In the genomic region with DNA sequence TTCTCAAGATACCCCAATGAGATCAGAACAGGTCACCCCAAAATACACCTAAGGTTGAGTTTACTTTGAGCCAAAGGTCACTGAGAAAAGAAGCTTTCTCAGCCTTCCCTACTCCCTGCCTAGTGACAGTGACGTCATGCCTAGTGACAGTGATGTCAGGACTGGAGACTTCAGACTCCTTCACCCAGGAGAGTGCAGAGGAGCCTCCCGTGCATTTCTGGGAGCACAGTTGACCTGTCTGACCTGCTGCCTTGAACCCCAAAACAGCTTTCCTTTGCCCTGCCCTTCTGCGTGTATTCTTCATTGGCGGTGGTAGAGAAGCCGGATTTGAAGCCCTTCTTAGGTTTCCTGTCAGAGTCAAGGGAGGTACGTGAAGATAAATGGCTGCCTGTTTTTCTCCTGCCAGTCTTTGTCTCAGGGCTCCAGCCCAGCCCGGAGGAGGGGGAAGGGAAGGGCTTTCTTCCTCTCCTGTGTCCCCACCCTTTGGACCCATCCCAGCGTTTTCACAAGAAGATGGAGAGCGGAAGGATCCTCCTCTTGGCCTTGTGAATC, we compare ENCODE assay signal across 9 mouse cellular contexts. TPM values are rescaled to one million over a fixed set of nuclear protein-coding genes. Genes with fewer than 3 reads are reported as not detected.
DNase-seq lines count a peak whose midpoint lies in the region; ATAC-seq and TF ChIP-seq lines count a peak whose summit lies in the region.
"Had no signal": no experiment of that assay in that cellular context is flagged by ENCODE, and none has a peak within 500 bp of the region (broad histone marks: within the 10 kb centered on the region; RNA-seq: fewer than 3 reads in every experiment).

No protein-coding gene starts in this region.

- TF ChIP-seq CTCF in E14TG2a.4 (conservative IDR thresholded peaks at IDR 0.05; ENCODE audit: low read length) = no peak
- no peak for TF ChIP-seq CTCF in cerebellum, adult 2 months (IDR thresholded peaks at IDR 0.05; ENCODE audit: borderline replicate concordance, insufficient read depth, low read depth, low read length)

- H3K9me3 ChIP-seq in E14TG2a.4 (ENCODE audit: low read length) = no peaks in the 10 kb centered on the region
- H3K9me3 ChIP-seq in heart, embryonic 12.5 days (replicated peaks) = no peaks in the 10 kb centered on the region
- no peaks in the 10 kb centered on the region for H3K9me3 ChIP-seq in hindbrain, embryonic 10.5 days

- WGBS in heart, embryonic 12.5 days = 53% methylated on average over 9 of the region's 9 CpGs
- WGBS in hindbrain, embryonic 10.5 days = 63% methylated on average over 9 of the region's 9 CpGs
- WGBS in cerebellum, adult 2 months = 59% methylated on average over 9 of the region's 9 CpGs

- TF ChIP-seq POLR2A in cerebellum, adult 2 months (IDR thresholded peaks at IDR 0.05; ENCODE audit: borderline replicate concordance, insufficient read depth, low read length) = no peak

- H3K4me3 ChIP-seq in E14TG2a.4 (replicated peaks; ENCODE audit: low read length) = peak overlapping the region; percentile 57
- no peak overlapping the region for H3K4me3 ChIP-seq in heart, embryonic 12.5 days
- no peak overlapping the region for H3K4me3 ChIP-seq in hindbrain, embryonic 10.5 days
- no peak overlapping the region for H3K4me3 ChIP-seq in cerebellum, adult 2 months (replicated peaks; ENCODE audit: insufficient read depth, low read depth, low read length)

- no peak overlapping the region for H3K9ac ChIP-seq in heart, embryonic 12.5 days

- H3K4me1 ChIP-seq in E14TG2a.4 (replicated peaks; ENCODE audit: low read depth, low read length) = peaks cover 60% of the 10 kb centered on the region
- H3K4me1 ChIP-seq in heart, embryonic 12.5 days (replicated peaks) = peaks cover 43% of the 10 kb centered on the region
- H3K4me1 ChIP-seq in hindbrain, embryonic 10.5 days (replicated peaks) = peaks cover 30% of the 10 kb centered on the region
- H3K4me1 ChIP-seq in cerebellum, adult 2 months (ENCODE audit: control insufficient read depth, insufficient read depth, low read length) = no peaks in the 10 kb centered on the region; the same call in 1 of the 2 replicates

- DNase-seq in adrenal gland, adult 18-20 months (ENCODE audit: low spot score in 2 of 2) = peak; percentile 57 to 77
- DNase-seq in lung, adult 18-20 months = peak; percentile 87 to 92
- DNase-seq in hindbrain, embryonic 10.5 days (ENCODE audit: low spot score) = no peak
- no peak for DNase-seq in cerebellum, adult 2 months
- DNase-seq in layer of hippocampus, postnatal 25 days (ENCODE audit: extremely low spot score in 1 of 2, low spot score in 1 of 2) = no peak
- DNase-seq in cerebellum, adult 11 months = no peak

- H3K27ac ChIP-seq in heart, embryonic 12.5 days (ENCODE audit: poor library complexity, severe bottlenecking) = 0 out of 2 replicates have a peak overlapping the region, but pooled peaks have one; percentile 24
- no peak overlapping the region for H3K27ac ChIP-seq in hindbrain, embryonic 10.5 days
- no peak overlapping the region for H3K27ac ChIP-seq in cerebellum, adult 2 months (ENCODE audit: insufficient read depth, low read length)
- H3K27ac ChIP-seq: macrophage had no signal

- H3K4me2 ChIP-seq in heart, embryonic 12.5 days = no peak overlapping the region

- peak; percentile 37; the same call in 1 of the 2 replicates for ATAC-seq in heart, embryonic 12.5 days (ENCODE audit: insufficient number of reproducible peaks, low FRiP score)

- H3K36me3 ChIP-seq in E14TG2a.4 (ENCODE audit: insufficient read depth, low read length) = 0 out of 2 replicates have a peak, but pooled peaks cover 4% of the 10 kb centered on the region
- no peaks in the 10 kb centered on the region for H3K36me3 ChIP-seq in heart, embryonic 12.5 days
- H3K36me3 ChIP-seq in hindbrain, embryonic 10.5 days = peaks cover 6% of the 10 kb centered on the region; the same call in 1 of the 2 replicates

- peaks cover 5% of the 10 kb centered on the region; the same call in 1 of the 2 replicates for H3K27me3 ChIP-seq in E14TG2a.4 (ENCODE audit: insufficient read depth, low read length)
- no peaks in the 10 kb centered on the region for H3K27me3 ChIP-seq in heart, embryonic 12.5 days (replicated peaks)
- H3K27me3 ChIP-seq in hindbrain, embryonic 10.5 days (ENCODE audit: insufficient read depth, poor library complexity, severe bottlenecking) = no peaks in the 10 kb centered on the region
- no peaks in the 10 kb centered on the region for H3K27me3 ChIP-seq in cerebellum, adult 2 months (ENCODE audit: control insufficient read depth, insufficient read depth, low read length)

RNA-seq across cellular contexts. Expression of a gene that starts 3.5 kb away (rescaled TPM):
- 10 to 100 TPM; 39.5 to 57.7 TPM for total RNA-seq in adrenal gland, adult 18-20 months (2021)
- 33.9 and 34.9 TPM in 2 replicates for polyA plus RNA-seq in heart, embryonic 12.5 days (2016; fragmentation: Nextera tagmentation; extraction: Ambion mirVana)
- 34.1 and 38.7 TPM in 2 replicates for polyA plus RNA-seq in hindbrain, embryonic 10.5 days (2016; fragmentation: Nextera tagmentation; extraction: Ambion mirVana)
- 34.7 and 39.3 TPM in 2 replicates for polyA plus RNA-seq in cerebellum, adult 2 months (2012; rRNA removed)
- total RNA-seq in layer of hippocampus, postnatal 25 days (2021) = 10 to 100 TPM; 36.5 to 40.0 TPM

RNA-seq across cellular contexts. Expression of a gene that starts 9.2 kb away (rescaled TPM):
- total RNA-seq in adrenal gland, adult 18-20 months (2021) = 100 to 1,000 TPM in 1 of 2 experiments, 10 to 100 TPM in 1; 60.5 to 130 TPM
- 13.8 and 14.4 TPM in 2 replicates for polyA plus RNA-seq in heart, embryonic 12.5 days (2016; fragmentation: Nextera tagmentation; extraction: Ambion mirVana)
- 5.2 and 12.5 TPM in 2 replicates for polyA plus RNA-seq in hindbrain, embryonic 10.5 days (2016; fragmentation: Nextera tagmentation; extraction: Ambion mirVana)
- 175 and 188 TPM in 2 replicates for polyA plus RNA-seq in cerebellum, adult 2 months (2012; rRNA removed)
- 100 to 1,000 TPM; 151 to 168 TPM for total RNA-seq in layer of hippocampus, postnatal 25 days (2021)

Comparison
In these comparisons a context has a peak if more than half of its experiments do, and no peak if none do; other contexts are left out.
1. DNase-seq: peak in adrenal gland, adult 18-20 months (2 of 2) and lung, adult 18-20 months (2 of 2); none in hindbrain, embryonic 10.5 days (single experiment), cerebellum, adult 2 months (0 of 2), layer of hippocampus, postnatal 25 days (0 of 2) and cerebellum, adult 11 months (single experiment).
2. RNA of a gene that starts 9.2 kb away (polyA plus RNA-seq): 175 to 188 TPM in cerebellum, adult 2 months; 13.8 to 14.4 TPM in heart, embryonic 12.5 days and 5.2 to 12.5 TPM in hindbrain, embryonic 10.5 days; every median in the first group is over 10 times any median in the second.